Mouse (Mus musculus) testis, postnatal 10 days (tissue): ENCODE measurements around the gene Setd2.

Experiments used
- DNase-seq: peaks from one replicate; pipeline ENCODE4 v3.0.0; 2021; ENCODE audit warnings: low spot score

Setd2 gene

GRCm38 (mm10) chr9:110532538-110533291 is at the start of gene Setd2:
Gene Setd2, plus strand, starts transcription at chr9:110532597.
- peak; percentile 82 for DNase-seq

GRCm38 (mm10) chr9:110488841-110489240 is 43.6 kb upstream of the Setd2 start:
- no peak for DNase-seq

- peak; percentile 69 for DNase-seq
Observed at GRCm38 (mm10) chr9:110490913-110491312, 41.5 kb upstream of the Setd2 start.

GRCm38 (mm10) chr9:110525737-110526136 is 6.7 kb upstream of the Setd2 start:
- DNase-seq: no peak

GRCm38 (mm10) chr9:110529002-110529737 is 3.2 kb upstream of the Setd2 start:
- DNase-seq: no peak

- no peak for DNase-seq
Observed at GRCm38 (mm10) chr9:110530650-110531049, 1.7 kb upstream of the Setd2 start.

GRCm38 (mm10) chr9:110531151-110531791 is 1.1 kb upstream of the Setd2 start:
- no peak for DNase-seq

- peak; percentile 95 for DNase-seq
Observed at GRCm38 (mm10) chr9:110531914-110532489, 395 bp upstream of the Setd2 start.

- DNase-seq: no peak
Observed at GRCm38 (mm10) chr9:110533645-110534044, 1.2 kb downstream of the Setd2 start.

- DNase-seq: no peak
Observed at GRCm38 (mm10) chr9:110535114-110535513, 2.7 kb downstream of the Setd2 start.

- no peak for DNase-seq
Observed at GRCm38 (mm10) chr9:110536636-110537035, 4.2 kb downstream of the Setd2 start.

- no peak for DNase-seq
Observed at GRCm38 (mm10) chr9:110538511-110538910, 6.1 kb downstream of the Setd2 start.

- no peak for DNase-seq
Observed at GRCm38 (mm10) chr9:110541988-110542387, 9.6 kb downstream of the Setd2 start.

GRCm38 (mm10) chr9:110548261-110548660 is 15.9 kb downstream of the Setd2 start:
- DNase-seq: no peak

GRCm38 (mm10) chr9:110568309-110568708 is 35.9 kb downstream of the Setd2 start:
- DNase-seq: no peak

- no peak for DNase-seq
Observed at GRCm38 (mm10) chr9:110582161-110582560, 49.8 kb downstream of the Setd2 start.

- no peak for DNase-seq
Observed at GRCm38 (mm10) chr9:110583521-110583920, 51.1 kb downstream of the Setd2 start.

- no peak for DNase-seq
Observed at GRCm38 (mm10) chr9:110611471-110611870, 79.1 kb downstream of the Setd2 start.

GRCm38 (mm10) chr9:110617081-110617480 is 84.7 kb downstream of the Setd2 start:
- no peak for DNase-seq

GRCm38 (mm10) chr9:110620180-110620579 is 87.8 kb downstream of the Setd2 start:
- DNase-seq: peak; percentile 53

- no peak for DNase-seq
Observed at GRCm38 (mm10) chr9:110620685-110621084, 88.3 kb downstream of the Setd2 start.

GRCm38 (mm10) chr9:110622621-110623219 is 90.3 kb downstream of the Setd2 start:
- no peak for DNase-seq
